Mouse (Mus musculus): ENCODE measurements around the gene Aptx. TPM values are rescaled to one million over a fixed set of nuclear protein-coding genes. Genes with fewer than 3 reads are reported as not detected.
A peak's percentile ranks its signal among the peaks of the same experiment; 100 is the strongest.

The Aptx gene
- polyA plus RNA-seq, 1 experiment from 2014 or later = 57.9 TPM

DNA sequence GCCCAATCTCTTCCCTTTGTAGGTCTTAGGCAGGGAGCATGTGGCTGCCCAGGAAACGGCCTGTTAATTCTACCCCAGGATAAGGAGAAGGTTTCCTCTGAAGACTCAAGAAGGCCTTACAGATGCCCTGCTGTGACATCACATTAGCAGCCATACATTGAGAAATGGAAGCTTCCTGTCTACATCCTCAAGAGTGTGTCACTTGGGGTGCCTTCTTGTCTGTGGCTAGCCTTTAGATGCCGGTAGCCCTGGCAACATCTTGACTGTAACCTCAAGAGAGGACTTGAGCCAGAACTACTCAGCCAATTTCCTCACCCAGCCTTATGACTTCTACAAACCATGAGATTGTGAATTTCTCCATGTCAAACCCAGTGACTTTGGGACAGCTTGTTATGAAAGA lies 51.9 kb downstream of the Aptx start:
- WGBS = 93% methylated on average over 2 of the region's 2 CpGs

GRCm38 (mm10) chr4:40649111-40649510 lies 53.9 kb downstream of the Aptx start:
- Histone ChIP-seq H3K27me3 (replicated peaks) (no peaks in the 10 kb centered on the region), H3K36me3 (no peaks in the 10 kb centered on the region), H3K9ac (no peak overlapping the region), H3K9me3 (no peaks in the 10 kb centered on the region), H3K4me1 (no peaks in the 10 kb centered on the region), H3K4me2 (replicated peaks) (no peak overlapping the region), H3K27ac (no peak overlapping the region), H3K4me3 (no peak overlapping the region)
- ATAC-seq (ENCODE audit: low FRiP score, low read depth) = no peak
- WGBS = 87% methylated on average over 5 of the region's 5 CpGs

More for the DNA sequence above, 51.9 kb downstream of the Aptx start:
- Histone ChIP-seq H3K27me3 (replicated peaks) (no peaks in the 10 kb centered on the region), H3K9me3 (no peaks in the 10 kb centered on the region), H3K4me2 (replicated peaks) (no peak overlapping the region), H3K36me3 (no peaks in the 10 kb centered on the region), H3K4me3 (no peak overlapping the region), H3K9ac (no peak overlapping the region), H3K27ac (no peak overlapping the region), H3K4me1 (no peaks in the 10 kb centered on the region)
- no peak for ATAC-seq (ENCODE audit: low FRiP score, low read depth)

GRCm38 (mm10) chr4:40643567-40643966 lies 59.4 kb downstream of the Aptx start:
- 62% methylated on average over 5 of the region's 5 CpGs for WGBS
- Histone ChIP-seq H3K9me3 (no peaks in the 10 kb centered on the region), H3K4me3 (no peak overlapping the region), H3K4me1 (no peaks in the 10 kb centered on the region), H3K4me2 (replicated peaks) (no peak overlapping the region), H3K36me3 (no peaks in the 10 kb centered on the region), H3K9ac (no peak overlapping the region), H3K27me3 (replicated peaks) (no peaks in the 10 kb centered on the region), H3K27ac (no peak overlapping the region)
- no peak for ATAC-seq (ENCODE audit: low FRiP score, low read depth)

DNA sequence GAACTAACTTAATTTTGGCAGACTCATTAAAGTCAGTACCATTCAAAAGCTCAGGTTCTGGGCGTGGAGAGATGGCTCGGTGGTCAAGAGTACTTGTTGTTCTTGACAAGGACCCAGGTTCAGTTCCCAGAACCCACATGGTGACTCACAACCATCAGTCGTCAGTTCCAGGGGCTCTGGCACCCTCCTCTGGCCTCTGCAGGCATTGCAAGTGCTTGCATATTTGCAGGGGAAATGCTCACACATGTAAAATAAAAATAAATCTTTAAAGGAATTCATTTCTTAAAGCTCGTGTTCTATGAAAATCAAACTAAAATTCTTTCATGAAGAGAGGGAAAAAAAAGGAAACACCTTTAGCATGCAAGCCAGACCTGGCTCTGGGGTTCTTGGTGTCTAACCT lies 62.0 kb downstream of the Aptx start:
- ATAC-seq (ENCODE audit: low FRiP score, low read depth) = no peak
- Histone ChIP-seq H3K4me3 (no peak overlapping the region), H3K4me2 (replicated peaks) (no peak overlapping the region), H3K27me3 (replicated peaks) (no peaks in the 10 kb centered on the region), H3K9me3 (no peaks in the 10 kb centered on the region), H3K9ac (no peak overlapping the region), H3K27ac (no peak overlapping the region), H3K4me1 (no peaks in the 10 kb centered on the region), H3K36me3 (no peaks in the 10 kb centered on the region)
- WGBS = 86% methylated on average over 4 of the region's 4 CpGs

MicroRNA genes within 50 kb of the gene (microRNA counts, 519-probe panel; counts per million panel counts)
- 342 counts per million, percentile 67 among the panel's probes with 10 or more counts for microRNA mmu-miR-207

Small RNA genes within 50 kb of the gene (microRNA-seq; reads per million reads assigned to microRNA genes)
- gene Mir207 = not detected

Other genes starting within 250 kb of the Aptx start
- gene Tmem215, start 231.0 kb downstream of the Aptx start, polyA plus RNA-seq (2016; fragmentation: Nextera tagmentation; extraction: Ambion mirVana) = 0.17 and 0.39 TPM in 2 replicates
- 690 and 701 TPM in 2 replicates for gene Dnaja1, start 19.0 kb upstream of the Aptx start, polyA plus RNA-seq (2016; fragmentation: Nextera tagmentation; extraction: Ambion mirVana)
- gene Smu1, start 54.7 kb upstream of the Aptx start, polyA plus RNA-seq (2016; fragmentation: Nextera tagmentation; extraction: Ambion mirVana) = 141 and 145 TPM in 2 replicates
- gene B4galt1, start 150.8 kb upstream of the Aptx start, polyA plus RNA-seq (2016; fragmentation: Nextera tagmentation; extraction: Ambion mirVana) = 12.8 and 14.1 TPM in 2 replicates
- gene Spink4, start 216.9 kb upstream of the Aptx start, polyA plus RNA-seq (2016; fragmentation: Nextera tagmentation; extraction: Ambion mirVana) = not detected in 2 replicates
- 238 and 242 TPM in 2 replicates for gene Bag1, start 245.1 kb upstream of the Aptx start, polyA plus RNA-seq (2016; fragmentation: Nextera tagmentation; extraction: Ambion mirVana)
- gene Chmp5, start 245.2 kb upstream of the Aptx start, polyA plus RNA-seq (2016; fragmentation: Nextera tagmentation; extraction: Ambion mirVana) = 154 and 155 TPM in 2 replicates

All from neural tube, embryonic 12.5 days (tissue).